Mouse (Mus musculus) C2C12 (cell line): Measurements from ENCODE around the gene Fgf8. TPM values are rescaled to one million over a fixed set of nuclear protein-coding genes. Genes with fewer than 3 reads are reported as not detected.

Experiments
- H3K27me3 ChIP-seq: one replicate; pipeline ENCODE4 v1.6.1; 2011; ENCODE audit not compliant: control insufficient read depth, insufficient read depth, insufficient read length
- H3K36me3 ChIP-seq: one replicate; pipeline ENCODE4 v1.6.1; 2011; ENCODE audit not compliant: control insufficient read depth, insufficient read depth
- H3K4me3 ChIP-seq: one replicate; pipeline ENCODE4 v1.5.1; 2011; ENCODE audit warnings: mild to moderate bottlenecking, control low read depth; ENCODE audit not compliant: poor library complexity, insufficient read depth, severe bottlenecking
- H3K79me2 ChIP-seq: one replicate; pipeline ENCODE4 v1.6.1; 2011; ENCODE audit not compliant: control insufficient read depth, insufficient read depth
- H3K79me3 ChIP-seq: one replicate; pipeline ENCODE4 v1.6.1; 2011; ENCODE audit warnings: low read depth, control low read depth
- H3ac ChIP-seq: one replicate; pipeline ENCODE3; 2011; ENCODE audit warnings: low read depth; ENCODE audit not compliant: control insufficient read depth, insufficient read length
- CEBPB ChIP-seq: IDR thresholded peaks from one replicate; pipeline ENCODE4 v1.6.1; 2011; ENCODE audit warnings: low read depth, mild to moderate bottlenecking, control low read depth, moderate library complexity
- CTCF ChIP-seq: IDR thresholded peaks from one replicate; pipeline ENCODE4 v1.5.1; 2011; ENCODE audit not compliant: control insufficient read depth, insufficient read depth, insufficient read length
- FOSL1 ChIP-seq: IDR thresholded peaks from one replicate; pipeline ENCODE4 v1.8.0; 2011; ENCODE audit warnings: mild to moderate bottlenecking, low read length; ENCODE audit not compliant: poor library complexity, insufficient read depth, severe bottlenecking
- MAX ChIP-seq: IDR thresholded peaks from one replicate; pipeline ENCODE4 v1.6.1; 2011; ENCODE audit warnings: mild to moderate bottlenecking, control low read depth
- MYOD1 ChIP-seq: IDR thresholded peaks from one replicate; pipeline ENCODE4 v1.6.1; 2011; ENCODE audit warnings: low read depth; ENCODE audit not compliant: control insufficient read depth, insufficient read length
- MYOG ChIP-seq: IDR thresholded peaks from one replicate; pipeline ENCODE4 v1.6.1; 2011; ENCODE audit not compliant: control insufficient read depth, insufficient read length; ENCODE audit errors: extremely low read depth
- USF1 ChIP-seq: IDR thresholded peaks from one replicate; pipeline ENCODE4 v1.6.1; 2011; ENCODE audit warnings: low read depth, mild to moderate bottlenecking, control low read depth, moderate library complexity
- polyA plus RNA-seq: library from polyadenylated mRNA; unstranded; fragments of >200 nt; fragmentation: generic; extraction: Trizol; gene quantifications from one replicate; pipeline ENCODE4 v1.2.1, GENCODE M21; 2012; ENCODE audit warnings: missing spikeins

The Fgf8 gene
- polyA plus RNA-seq, 1 experiment, result not detected

DNA sequence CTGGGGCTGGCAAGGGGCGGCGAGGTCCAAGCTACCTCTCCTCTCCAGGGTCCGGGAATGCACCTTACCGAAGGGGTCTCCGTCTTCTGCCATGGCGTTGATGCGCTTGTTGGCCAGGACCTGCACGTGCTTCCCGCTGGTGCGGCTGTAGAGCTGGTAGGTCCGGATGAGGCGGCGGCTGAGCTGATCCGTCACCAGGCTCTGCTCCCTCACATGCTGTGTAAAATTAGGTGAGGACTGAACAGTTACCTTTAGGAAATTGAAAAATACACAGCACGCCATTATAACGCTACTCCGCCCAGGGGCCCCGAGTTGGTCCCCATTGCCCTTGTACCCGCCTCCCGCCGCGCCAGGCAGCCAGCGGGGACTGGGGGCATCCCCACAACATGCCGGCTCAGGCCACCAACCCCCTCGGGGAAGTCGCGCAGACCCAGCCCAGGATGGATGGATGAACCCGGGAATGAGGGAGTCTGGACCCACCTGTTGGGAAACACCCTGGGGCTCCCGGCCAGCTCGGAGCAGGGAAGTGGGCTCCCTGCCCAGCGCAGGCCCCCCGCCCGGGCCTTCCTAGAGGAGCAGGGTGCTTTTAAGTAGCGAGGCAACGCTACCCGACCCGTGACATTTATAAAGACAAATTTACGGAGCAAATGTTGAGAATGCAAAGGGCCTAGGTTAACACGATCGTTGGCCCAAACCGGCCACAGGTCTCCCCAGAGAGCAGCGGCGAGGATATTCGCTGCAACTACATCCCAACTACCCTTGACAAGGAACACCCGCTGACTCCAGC is 1.1 kb downstream of the Fgf8 start:
- TF ChIP-seq FOSL1 (no peak), MYOG (no peak), CTCF (no peak), CEBPB (no peak), MYOD1 (no peak), MAX (no peak), USF1 (no peak)

DNA sequence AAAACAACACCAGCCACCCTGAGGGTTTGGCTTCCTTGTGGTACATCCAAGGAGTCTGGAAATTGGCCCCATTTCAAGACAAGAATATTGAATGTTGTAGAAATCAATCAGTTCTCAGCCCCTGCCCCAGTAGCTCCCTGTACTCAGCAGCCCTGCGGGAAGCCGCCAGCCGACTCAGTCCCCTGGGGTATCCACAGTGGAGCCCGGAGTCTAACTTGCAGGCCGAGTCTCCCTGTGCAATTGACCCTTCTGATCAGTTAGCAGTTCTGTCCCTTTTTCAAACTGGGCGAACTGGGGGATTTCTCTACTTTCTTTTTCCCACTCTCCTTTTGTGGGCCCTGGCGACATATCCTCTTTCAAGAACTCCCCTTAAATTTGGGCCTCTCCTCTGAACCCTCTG is 1.9 kb downstream of the Fgf8 start:
- Histone ChIP-seq H3K79me2 (no peaks in the 10 kb centered on the region), H3K4me3 (no peak overlapping the region), H3ac (no peak overlapping the region), H3K27me3 (peaks cover 44% of the 10 kb centered on the region), H3K36me3 (no peaks in the 10 kb centered on the region), H3K79me3 (no peaks in the 10 kb centered on the region)
- TF ChIP-seq CEBPB (no peak), FOSL1 (no peak), CTCF (no peak), USF1 (no peak), MAX (no peak), MYOG (no peak), MYOD1 (no peak)

More for the DNA sequence above, 1.1 kb downstream of the Fgf8 start:
- Histone ChIP-seq H3K79me3 (no peaks in the 10 kb centered on the region), H3K27me3 (peaks cover 44% of the 10 kb centered on the region), H3ac (no peak overlapping the region), H3K4me3 (no peak overlapping the region), H3K79me2 (no peaks in the 10 kb centered on the region), H3K36me3 (peaks cover 2% of the 10 kb centered on the region)

GRCm38 (mm10) chr19:45740233-45740632 is 2.5 kb downstream of the Fgf8 start:
- no peaks in the 10 kb centered on the region for H3K36me3 ChIP-seq
- peaks cover 44% of the 10 kb centered on the region for H3K27me3 ChIP-seq
- no peak for TF ChIP-seq CEBPB
- no peak for TF ChIP-seq CTCF
- no peak for TF ChIP-seq FOSL1
- no peak for TF ChIP-seq MYOD1
- TF ChIP-seq MAX, result no peak
- TF ChIP-seq MYOG, result no peak
- no peak for TF ChIP-seq USF1
- no peaks in the 10 kb centered on the region for H3K79me2 ChIP-seq
- no peak overlapping the region for H3ac ChIP-seq
- no peak overlapping the region for H3K4me3 ChIP-seq
- H3K79me3 ChIP-seq, result no peaks in the 10 kb centered on the region

DNA sequence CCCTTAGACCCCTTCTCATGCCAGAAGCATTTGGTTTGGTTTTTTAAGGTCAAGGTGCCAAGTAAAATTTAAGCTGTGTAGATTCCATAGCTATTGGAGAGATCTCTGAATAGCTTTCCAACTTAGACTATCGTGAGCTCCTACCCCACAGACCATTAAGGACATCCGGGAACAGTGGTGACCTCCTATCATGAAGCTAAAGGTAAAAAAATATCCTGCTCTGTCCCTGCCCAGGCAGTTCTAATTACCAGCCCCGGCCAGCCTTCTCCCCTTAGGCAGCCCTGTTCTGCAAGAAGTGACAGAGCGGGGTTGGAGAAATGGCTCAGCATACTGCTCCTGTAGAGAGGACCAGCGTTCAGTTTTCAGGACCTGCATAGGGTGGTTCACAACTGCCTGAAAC is 4.2 kb downstream of the Fgf8 start:
- Histone ChIP-seq H3K36me3 (no peaks in the 10 kb centered on the region), H3K27me3 (peaks cover 54% of the 10 kb centered on the region), H3K79me2 (no peaks in the 10 kb centered on the region), H3ac (no peak overlapping the region), H3K79me3 (no peaks in the 10 kb centered on the region), H3K4me3 (no peak overlapping the region)
- TF ChIP-seq FOSL1, result no peak
- TF ChIP-seq CEBPB, result no peak

DNA sequence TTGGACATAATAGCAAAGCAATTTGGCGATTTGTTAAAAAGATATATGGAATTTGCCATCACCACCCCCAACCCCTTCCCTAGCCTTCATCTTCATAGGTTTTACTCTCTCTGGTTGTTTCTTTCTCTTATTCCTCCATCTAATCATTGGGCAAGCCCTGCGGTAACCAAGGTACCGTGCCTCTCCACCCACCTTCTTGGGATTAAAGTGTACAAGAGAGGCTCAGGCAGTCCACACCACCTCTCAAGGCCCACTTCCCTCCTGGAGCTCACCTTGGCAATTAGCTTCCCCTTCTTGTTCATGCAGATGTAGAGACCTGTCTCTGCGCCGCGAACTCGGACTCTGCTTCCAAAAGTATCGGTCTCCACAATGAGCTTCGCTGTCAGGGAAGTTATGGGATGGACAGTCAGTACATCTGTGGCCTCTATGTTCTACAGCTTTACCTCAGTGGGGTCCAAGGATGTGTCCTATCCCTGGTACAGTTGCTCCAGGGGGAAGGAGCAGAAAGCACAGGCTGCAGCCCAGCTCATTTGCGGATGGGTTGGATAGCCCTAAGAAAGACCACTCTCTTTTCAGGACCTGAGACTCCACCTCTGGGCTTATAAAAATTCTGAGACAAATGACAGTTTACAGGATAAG is 4.8 kb downstream of the Fgf8 start:
- H3K36me3 ChIP-seq, result no peaks in the 10 kb centered on the region
- peaks cover 54% of the 10 kb centered on the region for H3K27me3 ChIP-seq
- H3ac ChIP-seq, result no peak overlapping the region
- TF ChIP-seq CTCF (no peak), CEBPB (no peak), MYOG (no peak), FOSL1 (no peak), MAX (no peak), MYOD1 (no peak), USF1 (no peak)
- H3K4me3 ChIP-seq, result no peak overlapping the region
- H3K79me2 ChIP-seq, result no peaks in the 10 kb centered on the region
- no peaks in the 10 kb centered on the region for H3K79me3 ChIP-seq

DNA sequence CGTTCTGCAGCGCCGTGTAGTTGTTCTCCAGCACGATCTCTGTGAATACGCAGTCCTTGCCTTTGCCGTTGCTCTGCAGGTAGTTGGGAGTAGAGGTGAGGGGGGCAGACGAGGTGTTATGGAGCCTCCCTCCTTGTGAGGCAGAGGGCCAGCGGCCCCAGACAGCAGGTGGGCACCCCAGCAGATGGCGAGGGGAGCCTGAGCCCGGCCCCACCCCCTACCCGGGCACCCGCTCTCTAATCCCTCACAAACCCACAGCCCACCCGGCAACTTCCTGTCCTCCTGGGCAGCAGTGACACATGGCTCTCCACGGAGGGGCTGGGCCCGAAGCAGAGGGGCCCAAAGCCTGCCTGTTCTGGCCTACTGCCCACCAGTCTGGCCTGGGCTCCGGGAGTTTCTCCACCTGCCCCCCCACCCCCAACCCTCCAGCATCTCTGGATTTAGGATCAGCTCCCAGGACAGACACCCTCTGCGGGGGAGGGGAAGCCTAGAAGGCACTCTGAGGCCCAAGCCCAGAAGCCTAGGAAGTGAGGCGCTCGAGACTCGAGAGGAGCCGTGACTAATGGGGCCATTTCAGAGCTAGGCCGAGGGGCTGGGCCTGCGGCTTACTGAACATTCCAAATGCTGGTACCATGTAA is 5.4 kb downstream of the Fgf8 start:
- Histone ChIP-seq H3K36me3 (no peaks in the 10 kb centered on the region), H3K27me3 (peaks cover 52% of the 10 kb centered on the region), H3K79me2 (no peaks in the 10 kb centered on the region), H3ac (no peak overlapping the region), H3K4me3 (no peak overlapping the region), H3K79me3 (no peaks in the 10 kb centered on the region)
- TF ChIP-seq CTCF, result no peak
- no peak for TF ChIP-seq FOSL1
- no peak for TF ChIP-seq CEBPB
- TF ChIP-seq USF1, result no peak
- no peak for TF ChIP-seq MYOD1
- no peak for TF ChIP-seq MYOG
- TF ChIP-seq MAX, result no peak
